Mouse (Mus musculus) hindlimb bud, embryonic 11.5 days (tissue): ENCODE data around the gene Zfp735.

ENCODE experiments used
- DNase-seq: peaks from one replicate; pipeline ENCODE4 v3.0.0-alpha.2; 2012; ENCODE audit warnings: low read depth, low spot score; ENCODE audit errors: extremely low spot score

Zfp735 gene

DNA sequence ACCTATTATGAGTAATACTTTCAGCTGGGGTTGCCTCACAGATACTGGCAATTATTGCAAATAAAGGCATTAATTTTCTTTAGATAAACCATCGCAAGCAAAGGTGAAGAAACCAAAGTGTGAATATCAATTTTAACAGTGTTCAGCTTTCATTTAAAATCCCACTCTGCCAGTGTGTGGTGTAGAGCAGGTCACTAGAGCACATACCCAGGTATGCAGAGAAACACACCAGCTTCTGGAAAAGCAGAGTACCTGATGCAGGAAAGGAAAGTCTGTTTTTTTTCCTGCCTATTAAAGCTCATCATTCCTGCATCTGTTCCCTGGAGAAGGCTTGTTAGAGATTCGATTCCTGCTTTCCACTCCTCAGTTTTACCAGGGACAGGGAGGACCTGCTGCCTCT lies at the start of gene Zfp735:
Zfp735 (plus strand) TSS at position 301 of the 400 bp plus-strand sequence.
- DNase-seq: no peak

DNA sequence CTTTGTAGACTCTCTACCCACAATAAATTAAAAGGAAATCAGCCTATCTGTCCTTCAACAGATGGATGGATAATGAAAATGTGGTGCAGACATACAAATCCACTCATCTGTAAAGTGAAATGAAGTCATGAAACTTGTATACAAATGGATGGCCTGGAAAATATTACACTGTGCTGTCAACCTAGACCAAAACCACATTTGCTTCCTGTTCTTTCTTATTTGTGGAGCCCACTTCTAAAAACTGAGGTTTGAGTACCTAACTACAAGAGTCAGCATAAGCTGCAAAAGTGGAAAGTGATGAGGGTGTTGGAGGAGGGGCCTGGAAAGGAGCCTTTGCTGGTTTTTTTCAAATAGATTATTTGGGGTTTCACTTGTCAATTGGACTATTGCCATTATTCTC lies 70.5 kb downstream of the Zfp735 start:
- DNase-seq: no peak
